Mouse (Mus musculus): ENCODE measurements around the gene Arv1.

The Arv1 gene

GRCm38 (mm10) chr8:124721862-124722515 is at the start of gene Arv1, which contains the start of gene Ttc13:
Gene Arv1, plus strand, starts transcription at chr8:124722139.
Gene Ttc13, minus strand, starts transcription at chr8:124721983.
- DNase-seq = peak; percentile 98

DNA sequence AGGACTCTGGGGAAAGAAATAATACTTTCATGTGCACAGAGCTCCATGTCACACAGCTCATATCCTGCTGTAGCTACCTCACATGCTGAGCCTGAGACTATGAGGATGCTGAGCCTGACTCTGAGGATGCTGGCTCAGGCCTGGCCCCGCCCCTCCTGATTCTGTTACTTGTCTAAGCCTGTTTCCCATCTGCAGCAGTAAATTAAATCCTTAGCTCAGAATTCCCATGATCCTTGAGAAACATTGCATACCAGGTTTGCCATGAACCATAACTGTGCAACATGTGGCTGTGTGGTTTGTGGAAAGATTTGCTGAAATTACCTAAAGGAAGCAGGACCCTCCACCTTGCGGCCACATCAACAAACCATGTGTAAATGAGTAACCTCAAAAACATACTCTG is 49.6 kb upstream of the Arv1 start:
- no peak for DNase-seq

DNA sequence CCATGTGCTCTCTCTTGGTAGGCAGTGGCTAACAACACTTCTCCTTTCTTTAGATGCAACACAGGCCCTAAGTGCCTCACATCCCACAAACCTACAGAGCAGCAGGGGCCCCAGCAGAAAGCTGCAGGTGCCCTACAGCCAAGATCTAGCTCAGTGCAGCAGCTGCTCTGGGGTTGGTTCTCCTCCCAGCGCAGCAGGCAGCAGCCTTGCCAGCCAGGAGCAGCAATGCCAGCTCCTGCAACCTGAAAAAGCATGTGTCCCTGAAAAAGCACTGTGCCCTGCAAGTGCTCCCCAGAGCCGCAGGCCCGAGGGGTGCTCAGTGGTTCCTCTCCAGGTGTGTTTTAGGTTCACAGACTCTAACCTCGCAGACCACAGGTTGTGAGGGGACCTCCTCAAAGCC is 45.3 kb upstream of the Arv1 start:
- DNase-seq = peak; percentile 85

DNA sequence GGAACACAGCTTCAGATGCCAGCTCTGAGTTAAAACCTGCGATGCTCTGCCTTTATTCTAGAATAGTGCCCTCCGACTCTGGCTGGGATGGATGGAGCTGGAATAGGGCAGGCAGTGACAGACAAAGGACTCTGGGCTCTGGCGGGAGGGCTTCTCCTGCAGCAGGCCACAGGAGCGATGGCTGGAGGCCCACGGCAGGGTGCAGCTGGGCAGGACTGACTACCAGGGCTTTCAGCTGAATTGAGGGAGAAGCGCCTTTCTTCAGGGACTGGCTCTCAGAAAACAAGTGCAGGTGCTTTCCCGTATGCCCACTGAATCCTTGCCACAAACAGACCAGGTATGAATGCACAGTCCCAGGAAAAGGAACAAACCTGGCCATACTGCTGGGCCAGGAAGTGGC is 44.9 kb upstream of the Arv1 start:
- DNase-seq = peak; percentile 62

DNA sequence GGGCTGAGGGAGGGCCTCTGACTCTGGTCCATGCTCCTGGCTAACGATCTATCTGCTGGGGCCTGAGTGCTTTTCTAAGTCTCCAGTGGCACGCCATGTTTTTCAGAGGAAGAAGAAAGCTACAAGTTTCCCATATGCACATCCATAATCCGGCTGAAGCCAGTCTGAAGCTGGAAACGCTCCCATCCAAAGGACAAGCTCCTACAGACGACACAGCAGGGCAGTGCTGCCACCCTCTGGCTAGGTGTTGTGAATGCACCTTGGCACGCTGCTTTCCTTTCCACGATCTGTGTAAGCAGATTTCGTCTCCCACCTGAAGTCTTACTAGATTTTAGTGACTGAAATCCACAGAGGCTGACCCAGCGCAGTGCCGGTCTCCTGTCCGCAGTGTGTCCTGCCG is 44.5 kb upstream of the Arv1 start:
- peak; percentile 91 for DNase-seq

DNA sequence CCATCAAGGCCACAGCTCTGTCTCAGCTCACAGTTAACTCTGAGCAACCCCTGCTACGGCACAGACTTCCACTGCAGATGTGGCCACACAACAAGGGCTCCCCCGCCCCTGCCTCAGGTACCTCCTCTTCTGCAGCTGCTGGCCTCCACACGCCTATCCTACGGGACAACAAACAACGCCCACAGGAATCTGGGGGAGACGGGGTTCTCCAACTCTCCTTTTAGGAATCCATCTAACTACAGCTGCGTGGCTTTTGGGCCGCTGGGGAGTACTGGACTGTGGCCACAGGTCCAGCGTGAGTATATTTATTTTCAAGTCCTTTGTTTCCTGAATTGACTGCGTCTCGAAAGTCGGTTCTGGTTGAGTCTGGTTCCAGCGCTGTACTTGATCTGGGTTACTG is 43.7 kb upstream of the Arv1 start:
- peak; percentile 39 for DNase-seq

GRCm38 (mm10) chr8:124681077-124681791 is 40.7 kb upstream of the Arv1 start:
- DNase-seq = no peak

- no peak for DNase-seq
These were observed 40.2 kb upstream of the Arv1 start for GRCm38 (mm10) chr8:124681792-124682157.

- no peak for DNase-seq
These were observed 39.7 kb upstream of the Arv1 start for GRCm38 (mm10) chr8:124682218-124682617.

DNA sequence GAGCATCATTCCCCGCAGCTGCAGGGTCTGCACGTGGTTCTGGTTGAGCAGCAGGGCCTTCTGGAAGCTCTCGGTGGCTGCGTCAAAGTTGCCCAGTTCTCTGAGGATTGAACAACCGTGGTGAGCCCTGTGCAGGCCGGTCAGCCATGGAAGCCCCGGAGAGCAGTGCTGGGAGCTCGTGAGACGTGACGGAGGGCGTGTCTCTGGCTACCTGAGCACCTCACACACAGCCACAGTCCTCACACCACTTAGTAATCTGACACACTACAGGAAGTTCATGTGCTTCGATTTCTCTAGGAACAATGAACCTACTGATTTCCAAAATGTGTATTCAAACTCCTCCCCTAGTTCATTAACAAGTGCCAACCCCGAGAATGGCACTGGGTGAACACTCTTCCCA is 33.0 kb upstream of the Arv1 start:
- DNase-seq = no peak

DNA sequence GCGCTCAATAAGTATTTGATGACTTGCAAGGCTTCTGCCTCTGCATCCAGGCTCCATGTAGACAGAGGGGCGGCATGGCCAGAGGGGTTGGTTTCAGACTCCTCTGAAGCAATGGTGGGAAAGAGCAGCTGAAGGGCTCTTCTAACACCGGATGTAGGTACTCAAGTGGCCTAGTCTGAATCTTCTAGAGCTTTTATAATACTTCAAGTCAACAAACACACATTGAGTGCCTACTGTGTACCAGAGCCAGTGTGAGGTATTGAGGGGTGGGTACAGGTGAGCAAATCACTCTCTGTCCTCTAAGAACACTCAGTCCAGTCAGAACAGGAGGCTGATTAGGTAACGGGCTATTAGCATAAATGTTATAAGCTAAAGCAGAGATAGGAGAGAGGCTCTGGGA is 30.2 kb upstream of the Arv1 start:
- DNase-seq = no peak

DNA sequence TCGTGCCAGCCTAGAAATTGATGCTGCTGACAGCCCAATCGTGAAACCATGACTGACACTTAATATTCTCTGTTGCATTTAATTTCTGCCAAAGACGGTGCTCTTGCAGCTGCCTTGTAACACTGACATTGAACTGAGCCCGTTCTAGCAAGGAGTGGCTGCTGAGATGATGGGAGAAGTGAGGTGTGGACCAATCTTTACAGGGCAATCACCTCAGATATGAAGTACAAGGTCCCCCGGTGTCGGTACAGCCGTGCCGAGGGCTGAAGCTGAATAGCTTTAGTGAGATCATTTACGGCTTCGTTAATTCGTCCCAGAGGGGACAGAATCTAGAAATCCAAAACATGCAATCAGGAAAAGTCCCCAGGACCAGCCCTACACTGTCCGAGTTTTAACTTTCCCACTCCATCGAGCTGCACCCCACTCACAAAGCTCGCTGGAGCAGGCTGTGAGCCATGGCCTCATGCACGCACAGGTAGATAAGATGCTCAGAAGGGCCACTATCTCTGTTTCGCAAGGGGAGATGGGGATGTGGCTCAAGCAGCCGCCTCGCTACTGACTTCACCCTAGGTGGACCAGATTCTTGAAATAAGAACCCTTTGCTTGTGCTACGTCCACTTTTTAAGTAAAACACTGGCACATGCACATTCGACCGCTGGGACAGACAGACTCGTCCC is 26.4 kb upstream of the Arv1 start:
- DNase-seq = no peak

GRCm38 (mm10) chr8:124700271-124700670 is 21.7 kb upstream of the Arv1 start:
- DNase-seq = no peak

GRCm38 (mm10) chr8:124701023-124701422 is 20.9 kb upstream of the Arv1 start:
- DNase-seq = no peak

DNA sequence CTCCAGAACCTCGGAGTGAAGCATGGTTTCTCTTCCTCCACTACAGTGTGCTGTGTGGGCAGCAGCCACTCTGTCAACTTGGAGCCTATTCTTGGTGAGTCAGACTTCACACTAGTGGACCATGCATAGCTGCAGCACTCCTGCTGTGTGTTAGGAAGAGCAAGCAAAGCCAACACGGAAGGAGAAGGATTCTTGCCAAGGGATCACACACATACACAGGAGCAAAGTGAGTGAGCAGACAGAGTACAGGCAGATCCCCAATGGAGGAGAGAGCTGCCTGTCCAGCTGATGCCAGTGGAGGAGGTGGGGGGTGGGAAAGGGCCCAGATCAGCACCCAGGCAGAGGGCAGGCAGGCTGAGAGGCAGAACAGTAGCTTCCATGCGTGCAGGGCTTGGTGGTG is 19.8 kb upstream of the Arv1 start:
- peak; percentile 66 for DNase-seq

GRCm38 (mm10) chr8:124703526-124703925 is 18.4 kb upstream of the Arv1 start:
- no peak for DNase-seq

DNA sequence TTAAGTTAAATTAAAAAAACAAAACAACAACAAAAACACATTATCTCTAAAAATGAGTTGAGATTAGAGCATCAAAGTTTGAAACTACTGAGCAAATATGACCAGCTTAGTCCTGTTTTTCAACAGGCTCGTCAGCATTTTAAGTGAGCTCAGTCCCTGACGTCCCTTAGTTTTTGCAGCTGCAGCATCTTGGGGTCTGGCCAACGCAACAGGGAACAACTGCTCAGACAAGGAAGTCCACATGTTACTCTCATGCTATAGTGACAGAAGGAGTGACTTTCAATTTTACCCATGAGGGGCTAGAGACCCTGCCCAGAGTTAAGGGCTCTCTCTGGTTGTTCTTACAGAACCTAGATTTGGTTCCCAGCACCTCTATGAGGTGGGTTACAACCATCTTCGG is 17.6 kb upstream of the Arv1 start:
- DNase-seq = no peak

DNA sequence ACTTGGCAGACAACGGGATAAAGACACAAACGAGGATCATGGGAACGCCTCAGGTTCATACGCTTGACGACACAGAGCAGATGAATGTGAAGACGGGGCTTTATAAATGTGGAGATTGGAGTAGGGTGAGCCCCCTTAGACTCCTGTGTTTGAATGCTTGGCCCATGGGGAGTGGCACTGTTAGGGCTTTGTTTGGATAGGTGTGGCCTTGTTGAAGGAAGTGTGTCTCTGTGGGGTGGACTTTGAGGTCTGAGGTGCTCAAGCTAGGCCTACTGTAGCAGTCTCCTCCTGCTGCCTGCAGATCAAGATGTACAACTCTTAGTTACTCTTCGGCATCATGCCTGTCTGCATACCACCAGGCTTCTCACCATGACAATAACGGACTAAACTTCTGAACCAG is 16.1 kb upstream of the Arv1 start:
- no peak for DNase-seq

- no peak for DNase-seq
These were observed 8.7 kb upstream of the Arv1 start for GRCm38 (mm10) chr8:124713207-124713606.

GRCm38 (mm10) chr8:124715736-124716135 is 6.2 kb upstream of the Arv1 start:
- no peak for DNase-seq

DNA sequence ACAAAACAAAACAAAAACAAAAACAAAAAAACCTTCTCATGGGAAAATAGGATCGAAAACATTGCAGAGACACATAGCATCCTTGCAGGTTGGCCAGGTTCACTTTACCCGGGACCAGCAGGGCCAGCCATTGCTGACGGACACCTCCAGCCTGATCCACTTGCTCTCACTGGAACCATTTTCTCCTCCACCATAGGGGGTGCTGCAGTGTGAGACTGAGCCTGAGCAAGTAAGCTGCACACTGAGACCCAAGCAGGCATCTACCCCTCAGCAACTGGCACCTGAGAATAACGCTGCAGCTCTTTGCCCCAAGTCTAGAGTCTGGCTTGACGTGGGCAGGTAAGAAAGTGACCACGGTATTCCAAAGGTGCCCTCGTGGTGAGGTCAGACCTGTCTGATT is 1.8 kb upstream of the Arv1 start:
- DNase-seq = peak; percentile 21

DNA sequence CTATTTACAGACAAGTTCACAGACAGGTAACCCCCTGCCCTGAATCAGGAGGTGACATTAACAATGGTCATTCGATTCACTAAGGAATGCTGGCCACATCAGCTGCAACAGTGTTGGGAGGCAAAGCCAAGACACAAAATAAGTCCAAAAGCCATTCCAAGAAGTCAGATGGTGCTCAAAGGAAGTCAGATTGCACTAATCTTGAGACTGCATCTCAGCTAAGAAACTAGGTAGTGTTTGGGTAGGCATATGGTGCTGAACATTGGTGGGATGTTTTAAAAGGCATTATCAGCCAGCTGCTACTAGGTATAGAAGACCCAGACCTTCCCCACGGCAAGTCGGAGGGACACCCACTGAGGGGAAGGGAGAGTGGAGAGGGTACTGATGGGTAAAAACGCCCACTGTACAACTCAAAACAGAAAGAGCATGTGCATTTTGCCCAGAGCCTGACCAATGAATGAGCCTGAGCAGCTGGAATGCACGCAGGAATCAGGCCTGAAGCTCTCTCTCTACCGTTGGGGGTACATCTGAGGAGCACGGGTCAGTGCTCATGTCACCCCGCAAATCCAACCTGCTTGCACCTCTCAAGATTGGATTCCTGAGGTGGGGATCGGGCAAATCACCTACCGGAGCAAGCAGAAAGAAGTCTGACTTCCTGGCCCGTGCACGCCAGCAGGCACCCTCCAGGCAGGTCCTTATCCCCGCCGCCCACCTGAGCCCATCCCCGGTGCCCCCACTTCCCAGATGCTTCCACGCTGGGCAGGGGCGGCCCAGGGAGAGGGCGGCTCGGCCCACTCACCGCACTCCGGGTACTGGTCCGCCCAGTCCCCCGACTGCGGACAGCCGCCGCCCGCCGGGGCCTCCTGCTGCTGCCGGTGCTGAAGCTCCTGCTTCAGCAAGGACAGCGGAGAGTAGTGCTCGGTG is 739 bp upstream of the Arv1 start:
- DNase-seq = no peak

- DNase-seq = no peak
These were observed 2.4 kb downstream of the Arv1 start for GRCm38 (mm10) chr8:124724301-124724700.

Data from cerebellum, adult 11-12 months (tissue).